Mouse (Mus musculus) forelimb bud, embryonic 11.5 days (tissue): ENCODE measurements around the gene Ccdc12.

Experiments
- DNase-seq: peaks from one replicate; pipeline ENCODE4 v3.0.0-alpha.2; 2012; ENCODE audit warnings: low read depth, low spot score

The Ccdc12 gene

DNA sequence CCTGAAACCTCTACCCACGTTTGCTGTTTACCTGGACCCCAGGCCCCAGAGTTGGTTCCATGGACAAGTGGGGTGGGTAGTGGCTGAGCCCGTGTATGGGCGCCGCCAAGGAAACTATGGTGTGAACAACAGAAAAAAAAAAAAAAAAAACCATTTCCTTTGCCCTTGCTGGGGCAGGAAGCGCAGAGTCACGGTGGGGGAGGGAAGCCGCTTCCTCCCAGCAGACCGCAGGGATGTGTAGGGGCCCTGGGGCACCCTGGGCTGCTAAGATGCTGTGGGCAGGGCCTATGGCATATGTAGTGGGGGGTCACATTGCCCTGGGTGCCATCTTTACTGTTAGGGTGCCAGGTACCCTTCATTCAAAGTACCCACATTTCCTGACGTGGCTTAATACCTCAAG is 11.1 kb upstream of the Ccdc12 start:
- DNase-seq: no peak

DNA sequence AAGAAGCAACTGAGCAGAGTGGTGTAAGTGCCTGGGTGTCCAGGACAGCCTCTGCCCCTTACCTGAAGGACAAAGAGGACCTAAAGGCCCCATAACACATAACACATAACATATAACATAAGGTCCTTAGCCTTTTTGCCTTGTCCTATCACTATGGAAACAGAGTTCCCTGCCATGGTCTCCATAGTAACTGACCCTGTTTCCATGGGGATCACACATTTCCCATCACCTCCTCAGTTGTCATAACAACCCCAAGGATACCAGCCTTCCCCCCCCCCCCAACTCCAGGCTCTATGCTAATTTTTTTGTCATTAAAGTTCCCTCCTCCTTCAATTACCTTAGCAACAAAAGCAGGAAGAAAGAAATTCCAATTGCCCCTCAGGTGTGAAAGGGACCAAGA is 6.5 kb upstream of the Ccdc12 start:
- no peak for DNase-seq

DNA sequence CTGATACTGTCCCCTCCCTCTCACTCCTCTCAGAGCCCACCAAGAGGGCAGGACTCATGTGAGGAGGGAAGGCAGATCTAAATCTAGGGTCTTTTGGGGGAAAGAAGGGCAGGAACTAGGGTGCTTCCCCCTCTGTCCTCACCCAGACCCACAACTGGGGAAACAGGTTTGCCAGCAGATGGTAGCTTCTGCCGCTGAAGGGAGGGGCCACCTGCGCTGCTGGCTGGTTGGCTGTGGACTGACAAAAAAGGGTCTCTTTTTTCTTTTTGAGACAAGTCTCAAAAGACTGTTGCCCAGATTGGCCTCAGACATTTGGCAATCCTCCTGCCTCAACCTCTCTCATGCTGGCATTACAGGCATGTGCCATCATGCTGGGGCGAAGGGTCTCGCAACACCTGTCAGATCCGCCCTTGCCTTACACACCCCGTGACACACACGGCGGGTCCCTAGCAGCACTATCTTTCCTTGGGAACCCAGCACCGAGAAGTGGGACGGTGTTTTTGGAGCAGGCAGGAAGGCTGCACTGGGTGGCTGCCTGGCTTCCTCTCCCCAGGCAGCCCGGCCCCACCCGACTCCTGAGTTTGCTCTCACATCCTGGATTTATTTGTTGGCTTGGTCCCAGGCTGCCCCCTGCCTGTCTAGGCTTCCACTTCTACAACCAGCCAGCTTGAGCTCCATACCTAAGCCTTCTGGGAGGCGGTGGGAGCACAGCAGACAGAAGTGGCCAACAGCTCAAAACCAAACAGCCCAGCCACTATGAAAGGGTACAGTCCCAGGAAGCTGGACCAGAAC is 4.2 kb upstream of the Ccdc12 start:
- DNase-seq: no peak

DNA sequence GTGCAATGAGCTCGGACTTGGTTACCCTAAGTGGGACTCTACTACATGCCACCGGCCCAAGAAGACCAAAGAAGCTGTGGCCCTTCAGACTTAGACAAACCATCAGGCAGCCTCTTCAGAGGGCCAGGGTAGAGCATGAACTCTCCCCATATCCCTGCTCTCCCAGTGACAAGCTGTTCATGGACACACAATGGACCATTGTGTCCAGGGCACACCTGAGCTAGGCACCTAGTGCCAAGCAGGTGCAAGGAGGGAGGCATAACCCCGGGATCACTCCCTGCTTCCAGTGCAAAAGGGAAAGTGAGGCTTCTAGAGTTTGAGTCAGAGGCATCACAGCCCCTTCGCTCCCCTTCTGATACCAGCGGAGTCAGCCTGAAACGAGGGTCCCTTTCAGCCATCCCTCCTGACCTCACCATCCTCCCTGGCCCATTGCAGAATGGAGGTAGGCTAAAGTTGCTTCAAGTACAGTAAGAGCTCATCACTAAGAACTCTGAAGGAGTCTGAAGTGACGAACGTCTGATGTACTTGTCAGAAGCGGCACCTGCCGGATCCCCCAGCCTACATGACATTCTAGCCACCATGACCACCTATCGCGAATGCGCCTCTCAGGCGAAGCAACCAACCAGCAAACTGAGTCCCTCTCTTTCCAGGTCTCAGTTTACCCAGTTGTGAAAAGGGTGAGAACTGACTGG is 3.2 kb upstream of the Ccdc12 start:
- DNase-seq: no peak

DNA sequence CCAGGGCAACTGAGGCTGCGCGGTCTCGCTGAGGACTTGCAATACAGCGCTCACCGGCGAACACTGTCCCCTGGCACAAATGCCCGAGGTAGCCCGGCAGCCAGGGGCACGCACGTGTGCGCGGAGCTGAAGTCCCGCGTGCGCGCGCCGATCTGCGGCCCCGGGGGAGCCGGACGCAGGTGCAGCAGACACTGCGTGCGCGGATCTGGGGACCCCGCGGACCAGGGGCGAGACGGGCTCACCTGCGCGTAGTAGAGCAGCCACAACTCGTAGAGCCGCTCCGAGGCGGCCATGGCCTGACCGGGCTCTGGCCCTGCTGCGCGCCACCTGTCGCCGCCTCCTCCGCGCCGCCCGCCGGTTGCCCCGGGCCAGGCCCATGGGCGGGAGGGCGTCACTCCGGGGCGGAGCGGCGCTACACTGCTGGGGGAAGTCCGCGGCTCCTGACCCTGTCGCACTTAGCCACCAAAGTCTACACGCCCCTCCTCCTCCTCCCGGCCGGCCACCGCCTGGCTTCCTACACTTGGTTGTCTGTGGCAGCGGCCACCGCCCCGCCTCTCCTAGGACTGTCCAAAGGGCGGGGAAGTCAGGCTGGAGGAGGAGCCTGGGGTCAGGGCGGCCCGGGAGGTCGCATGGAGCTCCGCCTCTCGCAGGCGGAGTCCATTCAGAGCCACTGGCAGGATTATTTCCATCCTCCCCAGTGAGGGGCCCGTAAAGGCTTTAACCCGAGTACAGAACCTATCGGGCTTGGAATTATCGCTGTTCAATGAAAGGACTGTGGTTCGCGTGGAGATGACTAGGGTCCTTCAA is 2.4 kb upstream of the Ccdc12 start, which contains the start of gene Nbeal2:
Gene Nbeal2, minus strand, starts transcription at position 507 of the 807 bp plus-strand sequence.
- peak; percentile 81 for DNase-seq

DNA sequence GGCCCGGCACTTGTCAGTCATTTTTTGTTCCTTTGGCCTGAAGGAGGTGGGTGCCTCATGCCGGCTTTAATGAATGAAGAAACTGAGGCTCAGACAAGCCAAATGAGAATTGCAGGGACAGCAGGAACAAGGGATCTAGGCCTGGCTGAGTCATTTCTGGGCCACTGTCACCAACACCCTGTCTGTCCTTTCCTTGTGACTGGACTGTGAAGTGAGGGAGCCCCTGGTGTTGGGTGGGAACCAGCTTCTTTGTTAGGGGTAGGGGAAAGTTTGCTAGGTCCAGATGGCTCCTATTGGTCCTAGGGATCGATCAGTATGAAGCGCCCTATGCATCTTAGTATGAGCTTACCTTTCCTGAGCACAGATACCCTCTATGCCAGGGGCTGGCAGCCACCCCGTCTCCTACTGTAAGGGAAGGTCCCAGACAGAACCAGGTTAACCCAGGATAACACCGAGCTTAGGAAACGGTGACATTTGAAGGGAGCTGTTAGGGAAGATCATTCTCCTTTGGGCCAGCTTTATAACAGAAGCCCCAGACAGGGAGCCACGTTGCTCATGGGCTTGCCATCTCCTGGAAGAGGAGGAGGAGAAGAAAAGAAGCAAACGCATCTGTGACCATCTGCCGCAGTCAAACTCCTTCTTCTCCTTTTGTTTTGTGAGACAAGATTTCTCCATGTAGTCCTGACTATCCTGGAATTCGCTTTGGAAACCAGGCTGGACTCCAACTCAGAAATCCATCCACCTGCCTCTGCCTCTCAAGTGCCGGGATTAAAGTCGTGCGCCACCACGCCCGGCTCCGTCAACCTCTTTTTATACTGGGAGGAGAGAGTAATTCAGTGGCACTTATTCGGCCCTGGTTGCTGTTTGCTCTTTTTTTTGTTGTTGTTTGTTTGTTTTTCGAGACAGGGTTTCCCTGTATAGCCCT is 1.3 kb upstream of the Ccdc12 start:
- DNase-seq: no peak

DNA sequence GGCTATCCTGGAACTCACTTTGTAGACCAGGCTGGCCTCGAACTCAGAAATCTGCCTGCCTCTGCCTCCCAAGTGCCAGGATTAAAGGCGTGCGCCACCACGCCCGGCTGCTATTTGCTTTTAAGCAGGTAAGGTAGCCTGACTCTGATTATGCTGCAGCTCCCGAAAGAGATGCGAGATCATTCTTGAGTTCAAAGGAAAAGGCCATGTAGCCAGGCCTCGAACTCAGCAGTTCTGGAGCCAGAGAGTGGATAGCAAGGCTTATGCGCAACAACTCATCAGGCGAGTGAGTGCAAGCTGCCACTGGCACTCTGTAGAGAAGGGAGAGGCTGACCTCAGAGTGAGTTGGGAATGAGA is 674 bp upstream of the Ccdc12 start:
- no peak for DNase-seq

DNA sequence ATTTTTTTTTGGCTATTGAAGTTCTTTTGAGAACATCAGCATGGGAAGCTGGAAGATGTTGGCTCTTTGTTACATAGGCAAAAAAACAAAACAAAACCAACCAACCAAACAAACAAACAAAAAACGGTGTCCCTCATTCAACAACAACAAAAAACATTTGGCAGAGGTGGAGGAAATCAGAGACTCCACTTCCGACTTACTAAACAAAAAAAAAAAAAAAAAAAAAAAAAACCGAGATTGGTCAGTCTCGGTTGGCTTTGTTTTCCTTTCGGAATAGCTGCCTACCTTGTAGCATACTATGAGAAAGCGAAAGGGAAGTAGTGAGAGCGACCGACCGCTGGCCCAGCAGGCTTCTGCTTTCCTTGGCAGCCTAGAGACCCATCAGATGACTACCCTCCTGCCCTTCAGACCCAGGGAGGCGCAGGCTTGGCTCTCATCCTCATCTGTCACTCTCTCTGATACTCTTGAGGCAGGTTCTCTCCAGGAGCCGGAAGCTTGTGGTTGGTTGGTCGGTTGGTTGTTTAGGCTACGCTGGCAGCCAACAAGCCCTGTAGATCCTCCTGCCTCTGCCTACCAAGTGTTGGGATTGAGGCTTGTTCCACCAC is 1.3 kb downstream of the Ccdc12 start:
- DNase-seq: no peak

DNA sequence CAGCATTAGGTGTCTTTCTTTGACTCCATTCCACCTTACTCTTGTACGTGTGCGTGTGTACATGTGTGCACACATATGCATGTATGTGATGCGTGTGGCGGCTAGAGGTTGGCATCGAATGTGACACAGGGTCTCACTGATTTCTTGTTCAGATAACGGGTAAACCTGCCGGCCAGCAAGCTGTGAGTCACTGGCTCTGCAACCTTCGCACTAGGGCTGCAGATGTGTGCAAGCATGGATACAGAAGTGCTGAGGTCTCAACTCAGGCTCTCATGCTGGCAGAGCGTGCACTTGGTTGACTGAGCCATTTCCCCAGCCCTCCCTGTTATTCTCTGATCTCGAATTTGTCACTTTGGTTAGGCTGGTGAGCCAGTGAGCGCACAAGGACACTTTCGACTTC is 3.2 kb downstream of the Ccdc12 start:
- DNase-seq: no peak

DNA sequence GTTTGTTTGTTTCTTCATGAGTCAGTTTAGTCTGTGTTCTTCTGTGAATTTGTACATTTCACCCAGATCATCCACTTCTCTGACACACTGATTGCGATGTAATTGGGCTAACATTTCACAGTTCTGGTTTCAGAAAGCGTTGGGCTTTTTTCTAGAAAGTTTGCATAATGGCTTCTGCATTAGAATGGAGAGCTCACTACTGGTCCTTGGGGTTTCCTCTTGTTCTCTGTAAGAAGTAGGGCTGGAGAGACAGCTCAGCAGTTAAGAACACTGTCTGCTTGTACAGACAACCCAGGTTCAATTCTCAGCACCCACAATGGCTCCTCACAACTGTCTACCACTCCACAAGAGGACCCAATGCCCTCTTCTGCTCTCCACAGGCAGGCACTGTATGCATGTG is 3.9 kb downstream of the Ccdc12 start:
- DNase-seq: no peak

DNA sequence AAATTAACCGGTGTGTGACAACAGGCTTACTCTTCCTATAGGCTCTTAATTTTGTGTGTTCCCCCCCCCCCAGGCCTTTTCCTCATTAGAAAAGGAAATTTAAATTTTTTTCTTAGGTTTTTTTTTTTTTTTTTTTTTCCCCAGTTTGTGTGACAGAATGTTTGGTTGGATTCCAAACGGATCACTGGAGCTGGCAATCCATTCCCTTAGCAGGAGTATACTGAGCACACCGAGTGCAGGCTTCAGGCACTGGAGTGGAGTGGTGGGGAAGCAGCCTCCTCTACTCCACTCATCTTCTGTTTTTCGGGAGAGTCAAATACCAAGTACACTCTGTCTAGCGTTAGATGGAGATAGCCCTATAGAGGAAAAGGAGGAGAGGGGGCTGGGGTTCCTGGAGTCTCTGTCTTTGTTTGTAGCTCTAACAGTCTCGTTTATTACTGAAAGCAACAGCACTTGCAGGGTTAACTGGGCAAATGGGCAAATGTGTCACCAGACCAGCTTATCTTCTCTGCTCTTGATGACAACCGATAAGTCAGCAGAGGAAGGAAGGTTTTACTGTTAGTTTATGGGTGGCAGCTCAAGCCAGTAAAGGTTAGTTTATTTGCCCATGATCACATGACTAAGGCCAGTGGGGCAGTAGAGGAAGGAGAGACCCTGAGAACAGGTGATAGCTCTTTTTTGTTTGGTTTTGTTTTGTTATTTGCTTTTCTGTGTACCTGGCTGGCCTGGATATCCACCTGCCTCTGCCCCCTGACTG is 4.7 kb downstream of the Ccdc12 start:
- no peak for DNase-seq

DNA sequence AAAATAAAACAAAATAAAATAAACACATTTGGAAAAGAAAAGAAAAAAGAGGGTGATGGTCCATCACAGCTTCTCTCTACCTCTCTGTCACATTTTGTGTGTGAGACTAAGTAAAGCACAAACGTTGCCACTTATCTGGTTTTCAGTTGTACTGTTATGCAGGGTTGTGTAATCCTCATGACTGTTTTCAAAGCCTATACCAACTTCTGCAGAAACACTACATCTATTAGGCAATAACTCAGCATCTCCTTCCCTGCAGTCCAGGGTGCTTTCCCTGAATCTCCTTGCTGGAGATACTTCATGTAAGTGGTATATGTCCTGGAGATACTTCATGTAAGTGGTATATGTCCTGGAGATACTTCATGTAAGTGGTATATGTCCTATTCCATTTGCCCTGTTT is 6.5 kb downstream of the Ccdc12 start:
- no peak for DNase-seq

DNA sequence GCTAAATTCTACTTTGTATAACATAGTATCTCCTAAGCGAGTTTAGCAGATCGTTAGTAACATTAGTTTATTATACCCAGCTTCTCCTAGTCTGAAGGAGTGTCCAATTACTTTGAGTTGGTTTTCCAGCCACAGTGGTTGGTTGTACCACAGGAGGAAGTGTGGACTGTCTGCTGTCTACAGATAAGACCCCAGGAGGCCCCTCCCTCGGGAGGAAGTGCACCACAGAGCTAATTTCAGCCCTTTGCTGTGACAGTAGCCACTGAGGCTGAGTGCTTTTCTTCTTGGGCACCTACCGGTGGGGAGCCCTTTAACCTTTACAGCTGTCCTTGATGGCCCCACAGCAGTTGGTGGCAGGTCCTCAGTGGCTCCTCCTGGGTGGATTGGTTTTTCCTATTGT is 9.6 kb downstream of the Ccdc12 start:
- DNase-seq: no peak

DNA sequence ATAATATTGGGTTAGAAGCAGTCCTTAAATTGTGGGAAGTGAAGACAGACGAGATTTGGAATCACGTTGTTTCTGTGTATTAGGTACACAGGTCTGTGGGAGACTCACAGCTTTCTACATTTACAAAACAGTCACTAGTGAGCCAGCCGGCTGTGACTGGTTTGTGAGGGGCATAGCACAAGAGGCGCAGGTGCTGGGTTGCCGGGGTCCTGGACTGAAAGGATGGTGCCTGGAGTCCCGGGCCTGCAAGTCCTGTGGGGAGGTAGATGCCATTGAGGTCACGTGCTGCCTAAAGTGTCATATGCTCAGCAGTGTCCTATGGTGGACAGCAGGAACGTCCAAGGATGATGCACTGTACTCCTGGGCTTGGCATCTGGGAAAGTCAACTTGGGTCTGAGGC is 10.1 kb downstream of the Ccdc12 start:
- no peak for DNase-seq

DNA sequence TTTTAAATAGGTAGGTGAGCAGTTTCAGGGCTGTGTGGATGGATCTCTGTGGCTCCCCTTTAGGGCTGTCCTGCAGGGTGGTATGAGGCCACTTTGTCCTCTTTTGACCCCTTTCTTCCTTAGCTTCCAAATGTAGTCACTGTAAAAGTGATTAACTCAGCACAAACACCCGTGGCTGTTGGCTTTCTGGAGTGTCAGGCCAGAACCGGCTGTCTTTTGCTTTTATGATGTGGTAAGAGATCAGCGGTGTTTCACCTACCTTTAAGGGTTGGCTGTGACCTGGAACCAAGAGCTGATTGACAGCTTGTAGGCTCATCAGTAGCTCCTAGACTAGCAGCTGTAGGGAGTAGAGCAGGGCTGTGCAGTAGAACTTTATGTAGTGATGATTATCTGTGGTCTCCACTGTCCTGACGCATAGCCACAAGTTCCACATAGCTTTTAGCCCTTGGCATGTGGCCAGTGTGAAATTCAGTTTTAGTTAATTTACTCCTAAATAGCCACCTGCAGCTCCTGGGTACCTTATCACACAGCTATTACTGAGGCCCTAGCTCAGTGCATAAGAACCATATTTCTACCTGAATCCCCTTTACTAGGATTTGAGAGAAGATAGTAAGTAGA is 11.0 kb downstream of the Ccdc12 start:
- no peak for DNase-seq

DNA sequence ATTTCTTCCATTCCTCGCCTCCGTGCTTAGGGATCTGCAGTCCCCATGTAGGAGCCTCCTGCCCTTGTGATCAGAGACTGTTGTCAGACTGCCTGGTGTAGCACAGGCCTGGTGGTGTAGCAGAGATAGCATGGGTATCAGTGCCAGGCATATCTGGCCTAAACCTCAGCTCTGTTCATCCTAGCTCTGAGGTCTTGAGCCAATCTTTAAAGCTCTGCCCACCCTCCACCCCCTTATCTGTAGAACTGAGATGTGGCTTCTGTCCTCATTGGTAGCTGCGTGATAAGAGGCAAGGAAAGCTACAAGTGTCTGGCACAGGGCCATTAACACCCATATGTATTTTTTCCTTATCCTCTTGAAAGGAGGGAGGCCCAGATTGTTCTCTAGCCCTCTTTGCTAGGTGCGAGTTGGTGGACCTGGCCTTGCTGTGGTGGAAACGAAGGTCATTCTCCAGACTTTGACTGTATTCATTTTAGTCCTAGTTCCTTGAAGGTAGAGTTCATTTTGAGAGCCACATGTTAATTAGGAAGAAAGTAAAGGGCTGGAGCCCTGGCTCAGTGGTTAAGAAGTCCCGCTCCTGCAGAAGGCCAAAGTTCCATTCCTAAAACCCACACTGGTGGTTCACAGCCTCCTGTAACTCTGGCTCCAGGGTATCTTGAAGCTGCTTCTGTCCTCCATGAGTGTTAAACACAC is 12.4 kb downstream of the Ccdc12 start:
- no peak for DNase-seq

DNA sequence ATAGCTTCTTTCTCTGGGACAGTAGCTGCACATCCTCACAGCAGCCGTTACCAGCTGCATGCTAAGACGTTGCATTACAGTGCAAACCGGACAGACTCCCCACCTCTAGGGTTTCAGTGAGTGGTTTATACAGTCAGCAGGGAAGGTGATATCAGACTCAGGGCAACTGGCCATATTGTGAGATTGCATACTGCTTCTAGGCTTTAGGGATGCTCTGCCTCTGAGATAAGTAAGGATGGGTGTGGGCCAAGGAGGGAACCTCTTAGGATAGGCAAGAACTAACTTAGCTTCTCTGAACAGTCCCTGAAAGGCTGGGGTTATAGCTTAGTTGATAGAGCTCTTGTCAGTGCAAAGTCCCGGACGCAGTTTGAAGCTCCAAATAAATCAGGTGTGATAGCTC is 13.5 kb downstream of the Ccdc12 start:
- no peak for DNase-seq

DNA sequence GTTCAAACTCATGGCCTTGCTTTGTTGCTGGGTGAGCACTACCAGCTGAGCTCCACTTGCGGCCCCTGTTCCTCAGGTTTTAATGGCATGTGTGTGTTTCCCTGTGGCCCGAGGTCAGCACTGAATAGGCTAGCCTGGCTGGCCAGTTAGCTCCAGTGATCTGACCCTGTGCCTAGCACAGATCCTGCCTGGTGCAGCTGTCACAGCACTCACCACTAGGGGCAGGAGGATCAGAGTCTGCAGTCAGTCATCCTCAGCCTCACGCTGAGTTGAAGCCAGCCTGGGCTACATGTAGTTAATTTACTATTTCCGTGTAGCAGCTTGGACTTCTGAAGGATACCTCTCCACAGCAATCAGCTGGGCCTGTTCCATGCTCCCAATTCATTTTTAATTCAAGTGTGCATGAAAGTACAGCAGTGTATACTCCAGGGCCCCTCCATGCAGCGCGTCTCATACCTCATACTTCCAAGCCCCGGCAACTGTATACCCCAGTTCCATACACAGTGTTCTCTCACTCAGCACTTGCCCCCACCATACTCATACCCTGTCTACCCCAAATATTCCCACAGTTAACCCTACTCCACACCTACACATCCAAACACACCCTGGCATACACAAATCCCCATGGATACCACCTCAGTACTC is 16.3 kb downstream of the Ccdc12 start:
- peak; percentile 24 for DNase-seq
